Mouse (Mus musculus) urinary bladder, postnatal 36 days (tissue): ENCODE measurements around the gene Dand5.
A peak's percentile ranks its signal among the peaks of the same experiment; 100 is the strongest.

Experiments
- DNase-seq, 2 experiments: peaks; one replicate each; pipeline ENCODE4 v3.0.0; 2022; ENCODE audit warnings: low spot score in 2 of 2, mixed read lengths in 1 of 2

Dand5 gene

DNA sequence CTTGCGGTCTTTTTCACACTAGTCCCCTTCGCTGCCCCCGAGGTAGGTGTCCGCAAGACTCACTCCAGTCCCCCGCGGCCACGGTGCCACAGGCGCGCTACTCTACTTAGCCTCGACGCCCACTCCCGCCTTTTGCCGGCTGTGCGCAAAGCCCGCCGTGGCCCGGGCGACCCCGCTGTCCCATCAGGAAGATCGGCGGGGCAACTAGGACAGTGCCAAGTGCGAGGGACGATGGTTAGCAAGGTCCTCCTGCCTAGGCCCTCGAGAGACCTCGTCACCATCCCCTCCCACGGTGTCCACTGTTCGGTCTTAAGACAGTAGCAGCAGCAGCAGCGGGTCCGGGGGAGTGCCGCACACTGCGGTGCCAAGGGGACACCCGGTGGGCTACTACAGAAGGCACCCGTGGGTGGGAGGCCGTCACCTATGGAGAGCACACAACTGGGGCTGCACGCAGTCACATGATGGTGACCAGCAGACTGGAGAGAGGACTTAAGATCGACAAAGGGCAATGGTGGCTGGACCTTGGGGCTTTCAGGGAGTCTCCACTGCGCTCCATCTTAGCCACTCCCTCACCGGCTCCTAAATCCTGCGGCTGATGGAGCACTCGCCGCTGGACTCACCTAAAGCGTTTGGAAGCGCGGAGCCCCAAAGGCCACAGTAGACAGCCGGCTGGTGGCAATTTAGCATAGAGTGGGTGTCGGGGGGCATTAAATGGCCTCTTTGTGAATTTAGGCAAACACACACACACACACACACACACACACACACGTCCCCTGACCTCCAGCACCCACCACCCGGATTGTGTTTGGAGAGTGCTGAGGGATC, 37.7 kb downstream of the Dand5 start:
- DNase-seq, result no peak

DNA sequence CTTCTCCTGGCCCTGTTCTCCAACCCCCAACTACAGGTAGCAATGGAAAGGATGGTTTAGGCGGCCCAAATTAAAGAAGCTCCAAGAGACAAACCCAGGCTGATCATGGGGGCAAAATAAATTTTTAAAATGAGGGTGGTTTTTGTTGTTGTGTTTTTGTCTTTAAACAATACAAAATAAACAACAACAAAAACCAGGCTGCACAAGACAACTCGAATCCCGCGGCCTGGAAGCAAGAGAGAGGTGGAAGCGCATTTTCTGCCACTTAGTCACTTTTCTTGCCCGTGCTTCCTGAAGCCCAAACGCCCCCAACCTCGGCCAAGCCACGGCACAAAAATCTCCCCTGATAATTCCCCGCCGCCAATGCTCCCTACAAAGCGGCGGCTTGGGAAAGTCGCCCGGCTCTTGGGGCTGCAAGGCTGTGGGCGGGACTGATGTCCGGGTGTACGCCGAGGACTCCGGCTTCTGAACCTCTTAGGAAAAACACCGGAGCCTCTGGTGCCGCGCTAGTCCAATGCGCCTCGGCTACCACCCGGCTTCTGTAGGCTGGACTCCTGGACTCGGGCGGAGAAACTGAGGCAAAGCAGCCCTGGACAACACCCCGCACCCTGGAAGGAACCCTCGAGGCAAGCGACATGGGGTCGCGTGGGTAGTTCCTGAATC, 38.6 kb downstream of the Dand5 start:
- no peak for DNase-seq

DNA sequence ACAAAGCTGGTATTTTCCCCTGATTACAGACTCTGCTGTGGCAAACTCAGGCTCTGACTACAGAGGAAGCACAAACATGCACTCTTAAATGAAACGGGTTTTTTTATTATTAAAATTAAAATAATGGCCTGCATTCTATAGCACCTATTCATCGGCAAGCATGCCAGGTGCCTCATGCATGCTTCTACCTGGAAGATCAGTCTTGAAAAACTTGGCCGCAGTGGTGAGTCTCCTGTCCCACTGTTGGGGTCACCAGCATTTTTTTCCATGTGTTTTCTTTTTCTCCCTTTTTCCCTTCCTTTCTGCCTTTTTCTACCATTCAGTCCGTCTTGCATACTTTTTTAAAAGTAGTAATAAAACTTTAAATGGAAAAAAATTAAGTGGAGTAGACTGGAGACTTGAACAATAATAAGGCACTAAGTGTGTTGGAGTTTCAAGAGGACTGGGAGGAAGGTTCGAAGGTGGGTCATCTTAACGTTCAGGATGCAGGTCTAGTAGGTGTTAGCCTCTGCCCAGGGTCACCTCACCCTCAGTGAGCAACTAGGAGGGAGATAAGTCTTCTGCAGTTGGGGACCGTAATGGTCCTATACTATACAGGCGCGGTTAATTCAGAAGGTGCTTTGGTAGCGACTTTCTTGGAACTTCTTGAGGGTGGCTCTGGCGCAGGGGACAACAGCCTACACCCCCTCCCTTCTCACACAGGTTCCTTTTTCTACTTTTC, 39.3 kb downstream of the Dand5 start:
- no peak for DNase-seq

DNA sequence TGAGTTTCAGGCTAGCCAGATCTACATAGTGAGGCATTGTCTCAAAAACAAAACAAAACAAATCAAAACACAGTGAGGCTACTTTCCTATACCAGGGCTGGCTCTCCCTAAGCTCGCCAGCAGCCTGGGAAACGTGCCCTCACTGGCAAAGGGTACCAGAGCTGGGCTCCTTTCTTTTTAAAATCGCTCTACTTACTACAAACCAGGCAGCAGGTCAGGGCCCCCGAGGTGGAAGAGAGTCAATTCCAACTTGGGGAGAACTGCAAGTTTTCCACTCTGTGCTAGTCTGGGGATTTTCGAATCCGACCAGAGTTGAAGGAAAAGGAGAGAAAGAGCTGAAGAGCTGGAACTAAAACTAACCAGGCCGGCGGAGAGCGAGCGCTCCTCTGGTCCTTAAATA, 39.9 kb downstream of the Dand5 start:
- DNase-seq, result no peak

DNA sequence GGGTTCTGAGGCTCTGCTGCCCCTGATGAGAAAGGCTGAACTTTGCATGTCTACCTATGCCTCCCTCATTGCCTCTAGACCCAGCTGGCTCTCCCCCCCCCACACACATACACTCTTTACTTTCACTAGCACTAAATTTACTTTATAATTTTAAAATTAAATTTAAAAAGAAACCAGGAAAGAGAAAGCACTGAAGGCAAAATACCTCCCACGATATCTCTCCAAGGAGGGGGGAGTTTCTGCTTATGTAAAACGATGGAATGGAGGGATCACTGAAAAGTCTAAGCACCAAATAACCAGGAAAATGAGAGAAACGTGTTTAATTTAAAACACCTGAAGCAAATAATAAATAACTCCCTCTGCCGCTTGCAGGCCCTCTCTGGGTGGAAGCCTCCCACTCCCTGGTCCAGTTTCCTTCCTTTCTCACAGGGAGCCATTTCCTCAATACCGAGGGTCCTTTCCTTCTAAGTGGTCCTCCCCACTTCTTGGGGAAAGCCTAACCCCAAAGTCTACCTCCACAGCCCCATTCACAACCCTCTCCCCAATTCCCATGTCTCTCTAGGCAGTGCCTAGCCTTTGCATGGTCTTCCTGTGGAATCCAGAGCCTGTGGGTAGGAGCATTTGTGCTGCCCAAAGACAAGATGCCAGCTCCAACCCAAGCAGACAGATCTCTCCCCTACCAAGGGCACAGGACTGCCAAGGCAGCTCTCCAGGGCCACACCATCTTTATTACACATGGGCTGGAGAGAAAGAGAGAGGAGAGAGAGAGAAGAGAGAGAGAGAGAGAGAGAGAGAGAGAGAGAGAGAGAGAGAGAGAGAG, 40.7 kb downstream of the Dand5 start:
- no peak for DNase-seq

DNA sequence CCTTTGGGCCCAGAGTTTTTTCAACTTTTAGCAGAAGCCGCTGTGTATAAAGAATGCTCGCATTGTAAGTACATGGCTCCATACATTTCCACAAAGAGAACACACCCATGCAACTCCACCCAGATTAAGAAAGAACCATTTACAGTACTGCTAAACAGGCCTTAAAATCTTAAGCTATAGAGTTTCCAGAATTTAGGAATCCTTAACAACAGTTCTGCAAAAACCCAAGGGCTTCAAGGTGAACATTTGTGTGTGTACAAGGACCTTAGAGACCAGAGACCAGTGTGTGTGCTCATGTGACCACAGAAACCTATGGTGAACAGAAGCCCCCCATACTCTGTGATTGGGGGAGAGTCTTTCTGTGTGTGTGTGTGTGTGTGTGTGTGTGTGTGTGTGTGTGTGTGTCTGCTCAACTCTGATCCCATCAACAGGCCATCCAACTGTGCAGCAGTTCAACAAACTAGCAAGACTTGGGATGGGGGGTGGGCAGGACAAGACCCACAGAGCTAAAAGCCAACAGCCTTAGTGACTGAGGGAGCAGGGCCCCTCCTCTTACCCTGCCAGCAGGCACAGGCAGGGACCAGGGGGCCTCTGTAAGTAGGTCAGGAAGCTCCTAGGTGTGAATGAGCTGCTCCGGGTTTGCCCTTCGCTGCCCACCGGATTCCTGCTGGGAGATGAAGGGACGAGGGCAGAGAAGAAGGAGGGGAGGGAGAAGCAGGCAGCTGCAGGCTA, 41.5 kb downstream of the Dand5 start:
- DNase-seq, result no peak

DNA sequence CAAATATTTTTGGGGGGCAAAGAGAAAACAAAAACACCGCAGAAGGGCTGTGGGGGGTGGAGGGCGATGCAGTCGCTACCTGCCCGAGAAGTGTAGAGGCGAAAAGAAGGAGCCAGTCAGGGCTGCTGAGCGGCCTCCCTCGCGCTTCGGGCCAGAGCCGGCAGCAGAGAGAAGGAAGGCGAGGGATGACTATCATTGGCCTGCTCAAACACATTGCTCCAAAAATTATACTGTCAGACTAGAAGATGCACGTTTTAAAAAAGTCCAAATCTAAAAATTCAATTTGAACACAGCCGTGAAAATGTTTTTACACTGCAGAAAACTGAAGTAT, 42.4 kb downstream of the Dand5 start:
- no peak for DNase-seq

DNA sequence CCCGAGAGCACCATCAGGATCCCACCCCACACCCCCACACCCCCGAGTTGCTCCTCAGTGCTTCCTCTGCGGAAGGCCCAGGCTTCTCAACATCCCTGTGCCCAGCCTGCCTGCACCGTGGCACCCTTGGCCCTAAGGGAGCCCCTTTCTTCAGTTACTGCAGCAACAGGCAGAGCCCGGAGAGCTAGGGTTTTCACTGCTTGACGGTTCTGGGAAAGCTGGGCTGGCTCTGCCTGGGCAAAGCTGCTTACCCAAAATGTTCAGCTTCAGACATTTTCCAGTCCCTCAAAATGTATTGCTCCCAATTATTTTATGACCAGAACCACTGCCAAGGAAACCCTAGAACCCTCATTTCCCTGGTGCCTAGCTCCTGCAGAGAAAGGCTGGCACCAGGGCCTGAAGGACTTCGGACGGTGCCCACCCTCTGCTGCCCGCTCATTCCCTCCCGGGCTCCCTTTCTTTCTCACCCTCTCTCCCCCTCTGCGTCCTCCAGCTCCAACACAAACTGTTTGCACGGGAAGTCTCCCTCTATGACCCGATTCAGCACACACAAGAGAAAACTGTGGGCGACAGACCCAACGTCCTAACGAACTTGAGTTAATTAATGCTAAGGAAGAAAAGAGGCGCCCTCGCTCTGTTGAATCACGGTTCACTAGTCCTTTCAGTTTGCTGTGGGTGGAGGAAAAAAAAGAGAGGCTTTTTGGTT, 43.0 kb downstream of the Dand5 start:
- no peak for DNase-seq

DNA sequence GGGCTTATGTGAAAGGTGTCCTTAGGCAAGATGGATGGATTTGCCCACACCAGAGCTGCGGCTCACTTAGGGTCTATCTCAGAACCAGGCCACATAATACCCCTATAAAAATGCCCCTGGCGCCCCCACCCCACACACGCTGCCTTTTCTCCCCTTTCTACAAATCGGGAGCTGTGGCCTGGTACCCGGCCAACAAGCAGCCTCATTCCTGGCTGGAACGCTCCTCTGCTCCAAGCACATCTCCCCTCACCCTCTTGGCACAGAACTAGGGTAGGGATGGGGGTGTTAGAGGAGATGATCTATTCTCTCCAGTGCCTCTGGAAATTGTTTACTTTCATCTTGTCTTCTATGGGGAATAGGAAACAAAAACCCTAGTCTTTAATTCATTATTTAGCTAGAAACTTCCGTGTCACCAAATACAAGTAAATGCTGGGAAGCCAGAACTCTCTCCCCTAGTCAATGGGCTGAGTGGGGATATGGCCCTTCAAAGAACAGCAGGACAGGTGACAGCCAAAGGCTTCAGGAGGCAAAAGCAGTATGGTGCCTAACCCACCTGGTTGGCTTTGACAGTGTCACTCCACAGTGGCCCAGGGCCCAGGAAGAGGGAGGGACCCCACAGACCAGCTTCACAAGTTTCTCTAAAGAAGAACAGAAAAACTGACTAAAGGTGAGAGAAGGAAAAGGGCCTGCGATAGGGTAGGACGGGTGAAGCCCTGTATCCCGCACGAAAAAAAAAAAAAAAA, 43.8 kb downstream of the Dand5 start:
- no peak for DNase-seq

DNA sequence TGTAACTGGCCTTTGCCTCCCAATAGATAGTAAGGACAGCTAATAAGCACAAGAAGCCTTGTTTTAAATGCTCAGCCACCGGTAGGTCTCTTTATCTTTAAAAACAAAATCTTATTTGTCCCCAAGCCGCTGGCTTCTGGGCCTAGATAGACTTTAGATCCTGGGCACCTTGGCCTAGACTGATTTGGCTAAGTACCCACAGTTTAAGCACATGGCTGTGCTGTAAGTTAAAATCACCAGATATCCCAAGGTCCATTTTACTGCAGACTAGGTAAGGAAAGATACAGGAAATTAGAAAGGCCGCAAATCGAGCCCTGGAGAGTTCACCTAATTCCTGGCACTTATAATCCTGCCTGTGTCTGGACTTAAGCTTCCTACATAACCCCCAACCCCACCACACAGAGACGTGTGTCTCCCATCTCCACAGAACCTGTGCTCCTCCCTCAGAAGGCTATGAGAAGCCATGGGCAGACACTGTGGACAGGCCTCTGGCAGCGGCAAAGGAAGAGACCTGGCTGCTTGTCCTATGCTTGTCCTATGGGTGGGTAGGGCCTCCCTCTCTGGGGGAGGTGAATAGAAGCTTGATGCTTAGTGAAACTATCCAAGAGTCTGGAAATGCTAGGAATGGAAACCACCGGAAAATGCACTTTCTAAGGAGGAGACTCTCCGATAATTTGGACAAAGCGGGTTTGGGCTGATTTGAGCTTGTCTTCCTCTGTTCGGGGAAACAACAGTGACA, 44.6 kb downstream of the Dand5 start:
- DNase-seq, result no peak

DNA sequence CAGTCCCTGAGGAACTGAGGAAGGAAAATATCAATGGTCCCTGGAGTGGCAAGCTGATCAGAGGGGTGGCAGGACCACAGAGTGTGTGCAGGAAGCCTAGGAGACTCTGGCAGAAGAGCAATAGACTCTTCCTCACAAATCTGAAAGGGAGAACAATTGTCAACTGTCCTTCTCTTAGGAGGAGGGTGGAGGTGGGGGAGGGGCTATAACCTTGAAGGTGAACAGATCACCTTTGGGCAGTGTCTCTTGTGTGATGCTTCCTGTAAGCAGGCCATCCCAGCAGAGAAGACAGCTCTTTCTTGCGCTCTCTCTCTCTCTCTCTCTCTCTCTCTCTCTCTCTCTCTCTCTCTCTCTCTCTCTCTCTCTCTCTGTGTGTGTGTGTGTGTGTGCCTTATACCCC, 46.1 kb downstream of the Dand5 start:
- DNase-seq, result no peak

DNA sequence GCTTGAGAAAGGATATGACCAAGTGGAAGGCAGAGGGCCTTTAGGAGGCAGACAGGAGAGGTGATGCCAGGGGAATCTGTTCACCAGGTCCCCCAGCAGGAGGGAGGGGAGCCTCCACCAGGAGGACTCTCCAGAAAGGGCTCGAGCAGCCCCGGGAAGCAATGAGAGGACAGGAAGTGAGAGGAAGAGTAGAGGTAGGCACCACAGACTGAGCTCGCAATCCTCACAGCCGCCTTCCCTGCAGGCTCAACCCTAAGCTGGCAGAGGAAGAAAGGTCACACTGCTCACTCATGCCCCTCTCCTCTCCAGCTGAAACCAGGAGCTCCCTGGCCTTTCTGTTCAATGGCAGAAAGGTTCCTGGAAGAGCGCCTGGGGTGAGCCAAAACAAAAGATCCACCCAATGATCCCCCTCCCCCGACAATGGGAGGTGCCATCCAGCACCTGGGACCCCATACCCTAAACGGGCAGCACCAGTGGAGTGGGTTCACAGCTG, 47.0 kb downstream of the Dand5 start:
- DNase-seq, result no peak

DNA sequence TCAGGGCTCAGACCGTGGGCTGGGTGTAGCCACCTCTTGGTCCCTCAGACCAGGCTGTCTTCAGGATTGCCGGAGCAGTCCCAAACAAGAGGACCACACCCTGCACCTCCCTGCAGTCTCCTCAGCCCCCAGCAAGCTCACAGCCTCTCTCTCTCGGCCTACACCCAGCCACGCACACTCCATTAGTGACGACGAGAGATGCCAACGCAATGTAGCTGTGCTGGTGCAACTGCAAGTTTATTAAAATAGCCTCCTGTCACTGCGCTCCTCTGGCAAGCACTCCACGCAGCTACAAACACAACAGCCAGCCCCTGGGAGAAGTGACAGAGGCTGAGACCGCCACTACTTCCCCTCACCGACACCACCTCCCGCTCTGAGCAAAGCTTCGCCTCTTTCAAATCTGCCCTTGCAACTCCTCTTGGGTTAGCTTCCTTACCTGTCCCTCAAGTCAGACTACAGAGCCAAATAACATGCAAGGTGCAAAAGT, 47.5 kb downstream of the Dand5 start:
- no peak for DNase-seq

DNA sequence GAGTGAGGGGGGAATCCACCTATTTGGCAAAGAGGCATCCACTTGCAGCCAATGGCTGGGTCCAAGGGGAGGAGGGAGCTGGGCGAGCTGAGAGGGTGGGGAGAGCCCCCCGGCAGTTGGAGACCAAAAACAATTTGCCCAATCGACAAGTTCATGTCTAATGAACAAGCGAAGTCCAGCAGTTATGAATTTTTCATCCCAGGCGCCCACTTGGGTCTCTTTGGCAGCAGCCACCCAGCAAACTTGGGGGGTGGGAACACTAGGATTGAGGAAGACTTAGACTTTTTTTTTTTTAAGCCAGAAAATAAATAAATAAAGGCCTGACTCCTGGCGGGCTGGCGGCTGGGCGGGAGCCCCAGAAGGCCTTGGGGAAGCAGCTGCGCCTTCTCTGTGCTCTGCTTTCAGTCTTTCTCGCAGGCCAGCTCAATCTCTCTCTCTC, 48.1 kb downstream of the Dand5 start:
- DNase-seq, result peak; percentile 49 to 67

DNA sequence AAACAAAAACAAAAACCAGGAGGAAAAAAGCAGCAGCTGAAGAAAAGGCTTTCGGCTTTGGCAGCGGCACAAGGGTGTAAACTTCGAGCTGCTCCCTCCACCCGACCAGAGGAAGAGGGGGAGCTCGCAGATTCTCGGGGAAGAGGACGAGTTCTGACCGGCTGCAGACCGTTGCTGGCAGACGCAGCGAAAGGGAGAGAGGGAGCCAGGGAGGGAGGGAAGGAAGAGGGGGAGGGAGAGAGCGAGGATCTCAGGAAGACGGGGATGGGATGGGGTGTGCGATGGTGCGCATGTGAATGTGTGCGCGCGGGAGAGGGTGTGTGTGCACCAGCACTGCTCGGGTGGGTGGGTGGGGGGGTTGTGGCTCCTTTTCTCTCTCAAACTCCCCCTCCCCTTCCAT, 48.8 kb downstream of the Dand5 start:
- peak; percentile 68 to 85 for DNase-seq

DNA sequence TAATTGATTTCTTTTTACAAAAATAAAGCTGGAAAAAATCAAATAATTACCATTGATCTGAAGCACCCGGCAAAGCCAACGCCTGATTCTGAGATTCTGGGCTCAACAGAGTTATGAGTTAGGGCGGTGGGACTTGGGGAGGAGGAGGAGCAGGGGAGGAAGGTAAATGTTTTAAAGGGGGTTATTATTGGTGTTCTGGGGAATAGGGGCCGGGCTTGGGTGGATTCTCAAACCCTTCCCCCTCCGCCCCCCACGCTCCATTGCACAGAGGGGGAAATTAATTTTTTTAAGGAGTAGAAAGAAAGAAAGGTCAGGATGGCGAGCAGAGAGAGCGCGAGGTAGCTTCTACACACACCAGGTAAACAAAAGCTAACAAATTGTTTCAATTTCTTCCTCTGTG, 49.3 kb downstream of the Dand5 start:
- no peak for DNase-seq

DNA sequence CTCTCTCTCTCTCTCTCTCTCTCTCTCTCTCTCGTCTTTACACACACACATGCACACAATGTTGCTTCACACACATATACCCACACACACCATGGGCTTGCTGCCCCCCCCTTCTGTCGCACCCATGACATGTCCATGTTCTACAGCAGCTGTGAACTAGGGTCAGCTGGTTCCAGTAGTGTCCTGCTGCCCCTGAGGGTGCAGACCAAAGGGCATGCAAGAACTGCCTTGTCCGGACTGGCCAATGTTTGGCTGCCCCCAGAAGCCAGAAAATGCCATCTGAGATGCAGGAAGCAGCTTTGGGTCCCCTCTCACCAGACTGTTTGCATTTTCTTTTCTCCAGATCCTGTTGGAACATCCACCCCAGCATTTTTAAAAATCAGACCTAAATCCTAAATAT, 50.0 kb downstream of the Dand5 start:
- DNase-seq, result no peak

DNA sequence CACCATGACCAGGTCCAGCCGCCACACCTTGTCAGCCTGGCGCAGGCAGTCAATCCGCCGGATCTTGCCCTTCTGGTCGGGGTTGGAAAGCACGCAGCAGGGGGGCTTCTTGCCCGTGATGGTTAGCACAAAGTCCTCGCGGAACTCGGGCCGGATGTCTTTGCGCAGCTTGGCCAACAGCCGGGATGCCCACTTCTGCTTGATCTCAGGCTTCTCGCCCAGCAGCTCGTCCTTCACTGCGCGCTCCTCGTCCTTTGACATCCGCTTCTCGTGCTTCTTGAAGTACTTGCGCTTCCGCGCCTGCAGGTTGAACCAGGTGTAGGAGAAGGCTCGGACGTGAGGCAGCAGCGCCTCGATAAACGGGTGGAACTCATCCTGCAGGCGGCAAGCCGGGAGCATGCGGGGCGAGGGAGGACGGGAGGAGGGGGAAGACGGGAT, 50.7 kb downstream of the Dand5 start:
- no peak for DNase-seq
